Mouse (Mus musculus): ENCODE results near the gene Arhgap5. TPM values are rescaled to one million over a fixed set of nuclear protein-coding genes. Genes with fewer than 3 reads are reported as not detected.

Arhgap5 gene
- polyA plus RNA-seq, 1 experiment from 2014 or later = 45.9 TPM

DNA sequence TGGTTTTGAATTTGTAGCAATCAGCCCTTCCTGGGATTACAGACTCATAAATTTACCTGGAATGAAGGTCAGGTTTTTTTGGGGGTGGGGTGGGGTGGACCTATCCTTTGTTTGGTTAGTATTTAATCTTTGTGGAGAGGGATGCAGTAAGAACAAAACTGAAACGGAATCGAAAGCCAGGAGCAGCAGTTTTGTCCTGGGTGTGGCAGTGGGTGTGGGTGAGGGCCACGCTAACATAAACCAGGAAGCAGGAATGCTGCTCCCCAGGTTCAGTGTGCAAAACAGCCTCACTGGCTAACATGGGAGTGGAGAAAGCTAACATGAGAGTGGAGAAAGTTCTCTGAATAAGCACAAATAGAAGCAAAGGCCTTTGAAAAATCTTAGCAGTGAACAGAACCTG, 6.6 kb upstream of the Arhgap5 start:
- Histone ChIP-seq H3K27ac (no peak overlapping the region), H3K27me3 (ENCODE audit: low read depth, poor library complexity, severe bottlenecking) (no peaks in the 10 kb centered on the region), H3K4me1 (peaks cover 4% of the 10 kb centered on the region; the same call in 1 of the 2 replicates), H3K36me3 (no peaks in the 10 kb centered on the region), H3K9me3 (replicated peaks) (no peaks in the 10 kb centered on the region), H3K4me3 (no peak overlapping the region)
- WGBS = 78% methylated on average over 3 of the region's 3 CpGs
- no peak for DNase-seq (ENCODE audit: low spot score)

DNA sequence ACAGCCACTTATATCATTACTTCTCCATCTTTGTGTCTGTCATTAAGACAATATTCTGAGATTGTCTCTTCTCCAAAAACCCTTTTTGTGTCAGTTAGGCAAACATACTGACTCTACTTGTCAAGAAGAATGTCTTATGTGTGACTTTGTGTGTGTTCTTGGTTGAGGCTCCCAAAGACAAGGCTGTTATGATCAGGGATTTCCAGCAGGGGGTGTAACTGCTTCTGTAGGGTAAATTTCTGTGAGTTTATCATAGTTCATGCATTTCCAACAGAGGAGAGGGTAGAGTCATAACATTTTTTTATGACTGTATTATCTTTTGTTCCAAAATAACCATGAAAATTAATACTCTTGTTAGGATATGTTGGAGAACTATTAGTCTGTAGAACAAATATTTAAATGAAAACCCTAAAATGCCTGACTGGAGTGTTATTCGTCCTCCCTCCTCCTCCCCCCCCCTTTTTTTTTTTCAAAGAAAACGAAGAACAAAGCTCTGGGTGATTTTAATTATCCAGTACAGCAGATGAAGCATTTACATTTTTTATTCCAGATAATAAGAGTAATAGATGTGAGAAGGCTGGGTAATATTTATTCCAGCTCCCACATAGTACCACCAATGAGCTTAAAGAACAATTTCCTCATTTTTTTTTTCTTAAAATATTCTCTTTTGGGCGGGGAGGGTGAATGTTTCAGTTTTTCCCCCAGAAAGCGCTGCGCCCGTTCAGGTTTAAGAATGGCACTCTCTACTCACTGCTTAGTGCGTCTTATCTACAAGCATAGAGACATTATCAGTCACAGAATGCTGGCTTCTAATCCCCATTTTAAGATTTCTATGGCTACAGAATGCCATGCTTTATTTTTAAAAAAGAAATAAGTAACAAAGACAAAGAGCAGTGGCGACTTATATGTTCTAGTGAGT, 2.6 kb upstream of the Arhgap5 start:
- no peaks in the 10 kb centered on the region for H3K27me3 ChIP-seq (ENCODE audit: low read depth, poor library complexity, severe bottlenecking)
- peaks cover 21% of the 10 kb centered on the region for H3K4me1 ChIP-seq
- 76% methylated on average over 8 of the region's 8 CpGs for WGBS
- H3K4me3 ChIP-seq = no peak overlapping the region
- no peaks in the 10 kb centered on the region for H3K9me3 ChIP-seq (replicated peaks)
- no peak for DNase-seq (ENCODE audit: low spot score)
- H3K36me3 ChIP-seq = no peaks in the 10 kb centered on the region
- no peak overlapping the region for H3K27ac ChIP-seq

DNA sequence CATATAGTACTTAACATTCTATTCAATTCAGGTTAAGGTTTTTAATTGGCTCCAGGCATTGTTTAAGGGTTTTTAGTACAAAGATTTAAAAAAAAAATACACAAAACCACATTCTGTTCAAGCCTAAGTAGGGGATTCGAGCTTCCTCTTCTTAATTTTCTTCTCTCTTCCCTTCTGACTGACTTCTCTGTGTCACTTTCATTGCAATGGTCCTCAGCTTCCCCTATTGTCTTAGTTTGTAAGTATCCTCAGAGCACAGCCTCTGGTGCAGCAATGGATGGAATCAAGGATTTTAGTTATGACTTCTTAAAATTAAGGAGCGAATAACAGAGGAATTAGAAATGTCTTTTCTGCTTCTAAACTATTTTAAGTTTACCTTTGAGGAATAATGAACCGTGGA, 1.6 kb upstream of the Arhgap5 start:
- DNase-seq (ENCODE audit: low spot score) = no peak
- Histone ChIP-seq H3K27ac (no peak overlapping the region), H3K4me1 (peaks cover 23% of the 10 kb centered on the region), H3K27me3 (ENCODE audit: low read depth, poor library complexity, severe bottlenecking) (no peaks in the 10 kb centered on the region), H3K9me3 (replicated peaks) (no peaks in the 10 kb centered on the region), H3K36me3 (no peaks in the 10 kb centered on the region), H3K4me3 (no peak overlapping the region; the same call in 1 of the 2 replicates)
- WGBS = 72% methylated on average over 3 of the region's 3 CpGs

DNA sequence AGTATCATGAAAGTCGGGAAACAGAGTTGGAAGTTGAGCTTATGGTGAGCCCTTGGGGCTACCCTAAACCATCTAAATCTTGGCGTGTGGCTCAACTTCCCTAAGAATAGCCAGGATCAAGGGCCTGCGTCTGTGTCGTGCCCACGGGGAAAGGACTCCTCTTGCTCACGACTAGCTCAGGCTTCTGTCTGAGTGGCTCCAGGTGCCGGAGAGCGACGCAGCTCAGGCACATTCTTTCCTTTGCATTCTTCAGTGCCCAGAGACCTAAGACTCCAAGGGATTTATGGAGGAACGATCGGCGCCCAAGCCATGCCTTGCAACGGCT, 679 bp upstream of the Arhgap5 start:
- H3K36me3 ChIP-seq = 0 out of 2 replicates have a peak, but pooled peaks cover 3% of the 10 kb centered on the region
- H3K4me3 ChIP-seq = peak overlapping the region; percentile 98
- WGBS = under 1% methylated on average over 13 of the region's 13 CpGs
- peak overlapping the region; percentile 100 for H3K27ac ChIP-seq
- H3K27me3 ChIP-seq (ENCODE audit: low read depth, poor library complexity, severe bottlenecking) = no peaks in the 10 kb centered on the region
- H3K9me3 ChIP-seq (replicated peaks) = no peaks in the 10 kb centered on the region
- DNase-seq (ENCODE audit: low spot score) = no peak
- H3K4me1 ChIP-seq = peaks cover 23% of the 10 kb centered on the region

DNA sequence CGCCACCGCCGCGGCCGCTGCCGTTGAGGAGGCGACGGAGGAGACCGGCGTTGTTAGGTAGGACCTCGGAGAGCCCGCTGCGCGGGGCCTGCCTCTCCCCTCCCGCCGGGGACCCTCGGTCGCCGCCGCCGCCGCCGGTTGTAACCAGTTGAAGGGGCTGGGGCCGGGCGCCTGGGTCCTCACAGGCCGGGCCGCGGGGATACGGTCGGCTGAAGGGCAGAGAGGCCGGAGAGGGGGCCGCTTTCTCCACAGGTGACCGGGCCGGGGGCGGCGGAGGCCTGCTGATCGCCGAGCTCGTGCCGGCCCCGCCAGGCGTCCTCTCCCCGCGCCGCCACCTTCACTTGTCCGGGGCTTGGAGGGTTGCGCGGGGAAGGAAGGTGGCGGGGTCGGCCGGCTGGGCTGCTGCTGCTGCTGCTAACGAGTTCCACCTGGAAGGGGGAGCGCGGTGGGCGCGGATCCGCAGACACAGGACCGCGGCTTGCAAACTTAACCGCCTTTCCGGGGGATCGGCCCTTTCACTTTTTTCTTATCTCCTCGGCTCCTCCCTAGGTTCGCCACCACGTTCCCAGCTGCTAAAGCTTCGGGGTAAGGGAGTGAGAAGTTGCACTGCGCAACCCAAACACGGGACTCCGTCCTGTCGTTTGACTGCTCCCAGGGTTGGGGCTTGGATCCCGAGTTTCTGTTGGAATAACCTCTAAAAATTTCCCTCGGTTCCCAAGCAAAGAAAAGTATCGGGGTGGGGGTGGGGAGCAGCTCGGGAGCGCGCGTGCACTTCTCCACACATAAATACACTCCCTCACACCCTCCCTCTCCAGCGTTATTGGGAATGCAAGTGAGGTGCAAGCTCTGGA, 784 bp downstream of the Arhgap5 start:
- H3K9me3 ChIP-seq (replicated peaks) = no peaks in the 10 kb centered on the region
- peak; percentile 82 for DNase-seq (ENCODE audit: low spot score)
- no peaks in the 10 kb centered on the region for H3K27me3 ChIP-seq (ENCODE audit: low read depth, poor library complexity, severe bottlenecking)
- WGBS = under 1% methylated on average over 77 of the region's 78 CpGs
- peak overlapping the region; percentile 98 for H3K4me3 ChIP-seq
- H3K36me3 ChIP-seq = peaks cover 5% of the 10 kb centered on the region; the same call in 1 of the 2 replicates
- H3K27ac ChIP-seq = peak overlapping the region; percentile 100
- peaks cover 23% of the 10 kb centered on the region for H3K4me1 ChIP-seq

DNA sequence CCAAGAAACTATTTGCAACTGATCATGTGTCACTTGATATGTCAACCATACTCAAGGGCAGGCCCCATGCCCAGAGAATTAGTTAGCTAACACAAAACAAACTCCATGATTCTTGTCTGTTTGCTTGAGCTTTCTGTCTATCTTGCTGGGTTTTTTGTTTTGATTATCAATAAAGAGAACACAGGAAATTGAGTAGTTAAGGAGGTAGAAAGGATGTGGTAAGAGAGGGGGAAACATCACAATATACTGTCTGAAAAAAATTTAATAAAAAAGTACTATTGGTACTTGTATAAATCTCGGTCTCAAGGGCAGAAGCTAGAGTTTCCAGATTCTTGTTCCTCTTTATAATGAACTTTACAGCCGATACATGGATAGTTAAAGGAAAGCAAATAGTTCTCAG, 20.9 kb downstream of the Arhgap5 start:
- Histone ChIP-seq H3K27ac (no peak overlapping the region), H3K27me3 (ENCODE audit: low read depth, poor library complexity, severe bottlenecking) (no peaks in the 10 kb centered on the region), H3K36me3 (peaks cover 10% of the 10 kb centered on the region), H3K4me3 (no peak overlapping the region), H3K4me1 (no peaks in the 10 kb centered on the region), H3K9me3 (replicated peaks) (no peaks in the 10 kb centered on the region)
- WGBS = 95% methylated on average over 2 of the region's 2 CpGs
- DNase-seq (ENCODE audit: low spot score) = no peak

DNA sequence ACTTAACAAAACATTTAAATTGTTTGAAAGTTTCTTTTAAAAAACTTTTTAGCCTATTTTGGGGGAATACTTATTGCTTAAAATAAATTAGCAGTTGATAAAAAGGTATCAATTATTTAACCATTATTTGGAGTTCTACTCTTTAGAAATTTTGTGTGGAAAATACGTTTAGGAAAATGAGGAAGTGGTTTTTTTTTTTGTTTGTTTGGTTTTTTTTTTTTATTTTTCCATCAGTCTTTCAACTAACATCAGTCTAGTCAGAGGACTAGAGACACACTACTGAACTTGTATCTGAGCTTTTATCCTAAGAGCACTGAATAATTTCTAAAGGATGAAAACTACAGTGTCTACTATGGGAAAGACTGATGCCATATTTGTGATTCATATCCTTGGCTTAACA, 21.7 kb downstream of the Arhgap5 start:
- Histone ChIP-seq H3K9me3 (replicated peaks) (no peaks in the 10 kb centered on the region), H3K27me3 (ENCODE audit: low read depth, poor library complexity, severe bottlenecking) (no peaks in the 10 kb centered on the region), H3K27ac (no peak overlapping the region), H3K36me3 (peaks cover 9% of the 10 kb centered on the region), H3K4me3 (no peak overlapping the region), H3K4me1 (no peaks in the 10 kb centered on the region)
- WGBS = 86% methylated on average over 1 of the region's 1 CpGs
- no peak for DNase-seq (ENCODE audit: low spot score)

DNA sequence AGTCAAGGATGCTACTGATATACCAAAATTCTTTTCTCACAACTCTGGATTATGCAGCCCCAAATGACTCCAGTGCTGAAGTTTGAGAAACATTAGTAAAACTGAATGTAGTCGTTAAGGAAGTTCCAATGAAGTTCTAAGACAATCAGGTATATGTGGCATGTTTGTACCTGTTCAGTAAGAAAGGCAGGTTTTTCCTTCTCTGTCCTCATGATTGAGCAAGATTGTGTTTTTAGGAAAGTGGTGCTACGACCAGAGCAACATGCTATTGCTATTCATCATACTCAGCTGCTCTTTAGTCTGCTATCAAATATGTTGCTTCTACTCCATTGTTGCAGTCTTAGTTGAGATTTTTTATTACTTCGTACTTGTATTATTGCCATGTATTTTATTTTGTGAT, 26.0 kb downstream of the Arhgap5 start:
- no peaks in the 10 kb centered on the region for H3K9me3 ChIP-seq (replicated peaks)
- no peak overlapping the region for H3K27ac ChIP-seq
- no peak overlapping the region for H3K4me3 ChIP-seq
- no peaks in the 10 kb centered on the region for H3K27me3 ChIP-seq (ENCODE audit: low read depth, poor library complexity, severe bottlenecking)
- WGBS = 89% methylated on average over 3 of the region's 3 CpGs
- no peak for DNase-seq (ENCODE audit: low spot score)
- H3K4me1 ChIP-seq = no peaks in the 10 kb centered on the region
- H3K36me3 ChIP-seq = peaks cover 9% of the 10 kb centered on the region; the same call in 1 of the 2 replicates

DNA sequence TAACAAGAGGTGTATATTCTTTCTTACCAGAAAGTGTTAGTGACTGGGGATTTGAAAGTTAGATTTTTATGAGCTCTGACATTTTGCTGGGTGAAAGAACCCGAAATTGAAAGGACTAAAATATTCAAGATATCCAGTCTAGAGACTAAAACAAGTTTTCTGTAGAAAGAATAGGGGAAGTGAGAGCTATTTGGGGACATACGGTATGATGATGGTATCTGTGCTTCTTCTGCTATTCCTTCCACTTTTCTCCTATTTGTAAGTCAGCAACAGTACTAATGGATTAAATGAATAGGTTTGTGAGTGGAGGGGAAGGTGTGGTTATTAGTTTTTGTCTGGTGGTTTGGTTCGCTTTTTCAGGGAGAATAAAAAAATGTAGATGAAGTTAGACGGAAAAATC, 37.5 kb downstream of the Arhgap5 start:
- no peaks in the 10 kb centered on the region for H3K9me3 ChIP-seq (replicated peaks)
- no peak for DNase-seq (ENCODE audit: low spot score)
- WGBS = 89% methylated on average over 4 of the region's 4 CpGs

DNA sequence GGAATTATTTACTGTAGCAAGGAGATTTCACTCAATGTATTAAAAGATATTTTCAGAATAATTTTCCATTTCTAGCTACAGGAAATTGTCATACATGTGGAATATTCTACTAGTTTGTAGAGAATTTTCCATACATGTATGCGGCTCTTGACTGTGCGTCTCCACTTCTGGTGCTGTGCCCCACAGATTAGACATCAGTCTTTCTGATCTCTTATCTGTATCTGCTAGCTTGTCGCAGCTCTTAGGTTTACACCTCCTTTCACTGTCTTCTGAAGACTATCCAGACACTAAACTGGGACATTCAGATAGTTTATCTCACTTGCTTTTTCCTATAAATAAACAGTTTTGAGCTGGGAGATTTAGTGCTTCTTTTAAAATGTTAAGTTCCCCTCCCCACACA, 40.8 kb downstream of the Arhgap5 start:
- 84% methylated on average over 3 of the region's 3 CpGs for WGBS
- no peaks in the 10 kb centered on the region for H3K4me1 ChIP-seq
- DNase-seq (ENCODE audit: low spot score) = no peak

More for the DNA sequence above, 37.5 kb downstream of the Arhgap5 start:
- H3K4me3 ChIP-seq = no peak overlapping the region
- no peaks in the 10 kb centered on the region for H3K4me1 ChIP-seq
- H3K36me3 ChIP-seq = 0 out of 2 replicates have a peak, but pooled peaks cover 2% of the 10 kb centered on the region
- H3K27ac ChIP-seq = no peak overlapping the region
- no peaks in the 10 kb centered on the region for H3K27me3 ChIP-seq (ENCODE audit: low read depth, poor library complexity, severe bottlenecking)

DNA sequence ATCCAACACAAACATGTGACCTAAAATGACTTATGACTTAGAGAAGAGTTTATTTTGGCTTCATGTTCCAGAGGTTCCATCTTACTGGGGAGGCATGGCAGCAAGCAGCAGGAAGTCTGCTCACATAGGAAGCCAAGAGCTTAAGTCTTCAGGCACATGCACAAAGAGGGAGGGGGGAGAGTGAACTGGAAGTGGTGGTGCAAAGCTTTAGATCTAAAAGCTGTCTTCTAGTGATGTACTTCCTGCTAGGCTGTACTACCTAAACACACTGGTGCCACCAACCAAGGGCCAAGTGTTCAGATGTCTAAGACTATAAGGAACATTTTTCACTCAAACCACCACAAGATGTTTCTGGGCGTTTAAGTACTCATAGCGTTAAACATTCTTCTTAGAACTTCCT, 48.3 kb downstream of the Arhgap5 start:
- WGBS = 96% methylated on average over 2 of the region's 2 CpGs
- H3K9me3 ChIP-seq (replicated peaks) = no peaks in the 10 kb centered on the region
- H3K4me3 ChIP-seq = no peak overlapping the region
- no peaks in the 10 kb centered on the region for H3K27me3 ChIP-seq (ENCODE audit: low read depth, poor library complexity, severe bottlenecking)
- no peak overlapping the region for H3K27ac ChIP-seq
- H3K4me1 ChIP-seq = no peaks in the 10 kb centered on the region
- DNase-seq (ENCODE audit: low spot score) = no peak
- H3K36me3 ChIP-seq = peaks cover 16% of the 10 kb centered on the region

More for the DNA sequence above, 40.8 kb downstream of the Arhgap5 start:
- Histone ChIP-seq H3K27ac (no peak overlapping the region), H3K36me3 (0 out of 2 replicates have a peak, but pooled peaks cover 2% of the 10 kb centered on the region), H3K27me3 (ENCODE audit: low read depth, poor library complexity, severe bottlenecking) (no peaks in the 10 kb centered on the region), H3K9me3 (replicated peaks) (no peaks in the 10 kb centered on the region), H3K4me3 (no peak overlapping the region)

DNA sequence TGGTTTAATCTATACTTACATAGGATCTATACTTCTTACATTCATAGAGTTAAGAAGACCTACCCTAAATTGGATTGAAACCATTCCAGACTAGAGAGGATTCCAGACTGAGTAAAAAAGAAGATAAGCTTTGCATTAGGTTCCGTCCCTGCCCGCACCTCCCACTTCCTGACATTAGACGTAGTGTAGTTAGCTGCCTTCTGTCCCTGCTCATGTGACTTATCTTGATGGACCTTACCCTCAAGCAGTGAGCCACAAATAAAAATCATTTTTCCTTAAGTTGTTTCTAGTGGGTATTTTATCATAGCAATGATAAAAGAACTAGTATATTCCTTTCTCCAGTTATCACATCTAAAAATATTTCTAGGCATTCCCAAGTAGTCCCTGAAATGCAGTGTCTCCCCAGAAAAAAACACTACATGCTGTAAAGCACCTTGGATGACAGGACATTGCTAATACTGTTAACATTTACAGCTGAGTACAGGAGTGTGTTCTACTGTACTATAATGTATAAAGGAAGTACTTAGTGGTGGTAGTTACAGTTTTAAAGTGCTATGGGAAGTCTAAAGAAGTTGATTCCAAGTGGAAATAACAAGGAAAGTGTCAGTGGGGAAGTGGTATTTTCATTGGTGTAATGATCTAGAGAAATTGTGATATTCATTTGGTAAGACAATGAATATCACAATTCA, 51.6 kb downstream of the Arhgap5 start:
- no peak for DNase-seq (ENCODE audit: low spot score)
- H3K27ac ChIP-seq = no peak overlapping the region
- 87% methylated on average over 3 of the region's 3 CpGs for WGBS
- no peaks in the 10 kb centered on the region for H3K27me3 ChIP-seq (ENCODE audit: low read depth, poor library complexity, severe bottlenecking)
- peaks cover 23% of the 10 kb centered on the region for H3K36me3 ChIP-seq
- no peaks in the 10 kb centered on the region for H3K4me1 ChIP-seq
- H3K9me3 ChIP-seq (replicated peaks) = no peaks in the 10 kb centered on the region
- H3K4me3 ChIP-seq = no peak overlapping the region

Data from limb, embryonic 10.5 days (tissue).